Mouse (Mus musculus) heart, embryonic 16.5 days (tissue): ENCODE results near the gene Braf. TPM values are rescaled to one million over a fixed set of nuclear protein-coding genes. Genes with fewer than 3 reads are reported as not detected.
"Not testable (repeated sequence)": the region's sequence is repeated elsewhere in the genome, so short reads cannot be mapped to it uniquely, and the experiment has no call there.

Experiments
- ATAC-seq: fragments of 200-750 bp; cut with Nextera tagmentation; replicated peaks from 2 replicates; pipeline ENCODE4 v1.8.0; 2017; ENCODE audit warnings: moderate number of reproducible peaks; ENCODE audit not compliant: insufficient read depth, low FRiP score; ENCODE audit errors: extremely low read depth
- H3K27ac ChIP-seq: fragments of 300-500 bp; sonication (generic); 2 replicates; pipeline ENCODE4 v1.5.1; 2014; ENCODE audit warnings: mild to moderate bottlenecking, low read length, control low read depth, moderate library complexity
- H3K27me3 ChIP-seq: fragments of 300-500 bp; sonication (generic); 2 replicates; pipeline ENCODE4 v1.6.1; 2014; ENCODE audit warnings: low read length, mixed read lengths; ENCODE audit not compliant: control insufficient read depth, insufficient read depth
- H3K36me3 ChIP-seq: fragments of 300-500 bp; sonication (generic); 2 replicates; pipeline ENCODE4 v1.6.1; 2014; ENCODE audit not compliant: control insufficient read depth, insufficient read depth
- H3K4me1 ChIP-seq: fragments of 300-500 bp; sonication (generic); 2 replicates; pipeline ENCODE4 v1.6.1; 2014; ENCODE audit warnings: low read length, mixed read lengths; ENCODE audit not compliant: control insufficient read depth, insufficient read depth
- H3K4me2 ChIP-seq: fragments of 300-500 bp; sonication (generic); 2 replicates; pipeline ENCODE4 v1.6.1; 2014; ENCODE audit warnings: low read depth, mild to moderate bottlenecking, control low read depth, low read length
- H3K4me3 ChIP-seq: fragments of 300-500 bp; sonication (generic); 2 replicates; pipeline ENCODE4 v1.5.1; 2014; ENCODE audit warnings: mild to moderate bottlenecking, control low read depth, low read length
- H3K9ac ChIP-seq: fragments of 300-500 bp; sonication (generic); 2 replicates; pipeline ENCODE4 v1.6.1; 2014; ENCODE audit warnings: low read length, control low read depth
- H3K9me3 ChIP-seq: fragments of 300-500 bp; sonication (generic); replicated peaks from 2 replicates; pipeline ENCODE4 v1.6.1; 2016; ENCODE audit warnings: low read length; ENCODE audit not compliant: control insufficient read depth
- WGBS: fragments of 180-500 bp; shearing (Covaris S2); extraction: QIAGEN DNeasy Blood & Tissue Kit; methylation state at CpG from one replicate; pipeline ENCODE4 v1.1.7; 2014; 5-methylcytosine and 5-hydroxymethylcytosine counted together
- polyA plus RNA-seq: library from polyadenylated mRNA; unstranded; fragments of >200 nt; fragmentation: Nextera tagmentation; extraction: Ambion mirVana; gene quantifications from 2 replicates; pipeline ENCODE4 v1.2.1, GENCODE M21; 2015

Braf gene
- polyA plus RNA-seq, result 9.7 and 10.4 TPM in 2 replicates

- under 1% methylated on average over 66 of the region's 101 CpGs for WGBS
- Histone ChIP-seq H3K4me3 (peak within 1 kb of the TSS; percentile 95), H3K27ac (peak within 1 kb of the TSS; percentile 96), H3K4me2 (peak within 1 kb of the TSS; percentile 92), H3K9ac (peak within 1 kb of the TSS; percentile 96), H3K9me3 (no peaks in the 10 kb centered on the region), H3K27me3 (no peaks in the 10 kb centered on the region), H3K4me1 (peaks cover 24% of the 10 kb centered on the region), H3K36me3 (no peaks in the 10 kb centered on the region)
- ATAC-seq, result peak; percentile 92
Observed at GRCm38 (mm10) chr6:39724866-39725711, at the start of gene Braf. Gene Braf (minus strand): TSS chr6:39725463.

GRCm38 (mm10) chr6:39775029-39775428 is 49.8 kb upstream of the Braf start:
- WGBS, result 79% methylated on average over 9 of the region's 9 CpGs
- no peak overlapping the region for H3K9ac ChIP-seq
- no peaks in the 10 kb centered on the region for H3K9me3 ChIP-seq
- no peaks in the 10 kb centered on the region for H3K27me3 ChIP-seq
- no peak overlapping the region for H3K4me3 ChIP-seq
- H3K4me2 ChIP-seq, result no peak overlapping the region
- H3K4me1 ChIP-seq, result no peaks in the 10 kb centered on the region
- no peak for ATAC-seq
- no peaks in the 10 kb centered on the region for H3K36me3 ChIP-seq
- H3K27ac ChIP-seq, result no peak overlapping the region

GRCm38 (mm10) chr6:39757229-39757628 is 32.0 kb upstream of the Braf start:
- H3K9ac ChIP-seq, result no peak overlapping the region
- no peak overlapping the region for H3K27ac ChIP-seq
- no peak overlapping the region for H3K4me2 ChIP-seq
- 100% methylated on average over 2 of the region's 2 CpGs for WGBS
- H3K9me3 ChIP-seq, result no peaks in the 10 kb centered on the region
- ATAC-seq, result no peak
- no peaks in the 10 kb centered on the region for H3K27me3 ChIP-seq
- H3K4me1 ChIP-seq, result no peaks in the 10 kb centered on the region
- no peak overlapping the region for H3K4me3 ChIP-seq
- H3K36me3 ChIP-seq, result no peaks in the 10 kb centered on the region

GRCm38 (mm10) chr6:39749881-39750280 is 24.6 kb upstream of the Braf start:
- no peaks in the 10 kb centered on the region for H3K9me3 ChIP-seq
- H3K27ac ChIP-seq, result peak overlapping the region; percentile 46
- ATAC-seq, result peak; percentile 41; the same call in 1 of the 2 replicates
- no peak overlapping the region for H3K4me2 ChIP-seq
- H3K4me3 ChIP-seq, result no peak overlapping the region
- 0 out of 2 replicates have a peak, but pooled peaks cover 2% of the 10 kb centered on the region for H3K4me1 ChIP-seq
- no peaks in the 10 kb centered on the region for H3K36me3 ChIP-seq
- H3K9ac ChIP-seq, result no peak overlapping the region
- 19% methylated on average over 6 of the region's 6 CpGs for WGBS
- no peaks in the 10 kb centered on the region for H3K27me3 ChIP-seq

GRCm38 (mm10) chr6:39747094-39747493 is 21.8 kb upstream of the Braf start:
- Histone ChIP-seq H3K9me3 (no peaks in the 10 kb centered on the region), H3K9ac (no peak overlapping the region), H3K27me3 (no peaks in the 10 kb centered on the region), H3K36me3 (no peaks in the 10 kb centered on the region), H3K4me1 (0 out of 2 replicates have a peak, but pooled peaks cover 2% of the 10 kb centered on the region), H3K4me3 (no peak overlapping the region), H3K27ac (no peak overlapping the region), H3K4me2 (no peak overlapping the region)
- WGBS, result 48% methylated on average over 1 of the region's 1 CpGs
- no peak for ATAC-seq

- Histone ChIP-seq H3K9ac (no peak overlapping the region), H3K9me3 (no peaks in the 10 kb centered on the region), H3K4me2 (no peak overlapping the region), H3K27me3 (no peaks in the 10 kb centered on the region), H3K27ac (no peak overlapping the region), H3K4me3 (no peak overlapping the region), H3K4me1 (0 out of 2 replicates have a peak, but pooled peaks cover 2% of the 10 kb centered on the region), H3K36me3 (no peaks in the 10 kb centered on the region)
- no peak for ATAC-seq
- 90% methylated on average over 1 of the region's 1 CpGs for WGBS
Observed at GRCm38 (mm10) chr6:39745456-39745855, 20.2 kb upstream of the Braf start.

GRCm38 (mm10) chr6:39739698-39740097 is 14.4 kb upstream of the Braf start:
- H3K9me3 ChIP-seq, H3K27ac ChIP-seq, H3K9ac ChIP-seq, H3K4me1 ChIP-seq, H3K27me3 ChIP-seq, H3K4me2 ChIP-seq, H3K4me3 ChIP-seq, H3K36me3 ChIP-seq, ATAC-seq: not testable (repeated sequence)
- WGBS, result 88% methylated on average over 9 of the region's 9 CpGs

GRCm38 (mm10) chr6:39728095-39728494 is 2.8 kb upstream of the Braf start:
- Histone ChIP-seq H3K27me3 (no peaks in the 10 kb centered on the region), H3K27ac (no peak overlapping the region), H3K4me1 (peaks cover 9% of the 10 kb centered on the region), H3K4me2 (no peak overlapping the region), H3K4me3 (no peak overlapping the region), H3K36me3 (no peaks in the 10 kb centered on the region), H3K9me3 (no peaks in the 10 kb centered on the region), H3K9ac (no peak overlapping the region)
- 88% methylated on average over 5 of the region's 5 CpGs for WGBS
- no peak for ATAC-seq

GRCm38 (mm10) chr6:39726149-39726548 is 886 bp upstream of the Braf start:
- Histone ChIP-seq H3K9me3 (no peaks in the 10 kb centered on the region), H3K4me1 (peaks cover 15% of the 10 kb centered on the region), H3K36me3 (no peaks in the 10 kb centered on the region), H3K4me3 (no peak overlapping the region), H3K27me3 (no peaks in the 10 kb centered on the region), H3K9ac (no peak overlapping the region), H3K27ac (no peak overlapping the region), H3K4me2 (no peak overlapping the region)
- no peak for ATAC-seq
- 83% methylated on average over 3 of the region's 3 CpGs for WGBS
